Mouse (Mus musculus) ES-Bruce4 (cell line): ENCODE data around the gene Bloc1s3. TPM values are rescaled to one million over a fixed set of nuclear protein-coding genes. Genes with fewer than 3 reads are reported as not detected.

ENCODE experiments used
- H3K27ac ChIP-seq: 2 replicates; pipeline ENCODE4 v1.5.1; 2012; ENCODE audit warnings: low read length, inconsistent platforms; ENCODE audit not compliant: insufficient read depth
- H3K27me3 ChIP-seq: 2 replicates; pipeline ENCODE4 v1.6.1; 2012; ENCODE audit warnings: mild to moderate bottlenecking, low read length, inconsistent platforms; ENCODE audit not compliant: control insufficient read depth, poor library complexity, insufficient read depth, severe bottlenecking
- H3K36me3 ChIP-seq: 2 replicates; pipeline ENCODE4 v1.6.1; 2012; ENCODE audit warnings: inconsistent platforms, mild to moderate bottlenecking, low read length, moderate library complexity; ENCODE audit not compliant: control insufficient read depth, poor library complexity, insufficient read depth, severe bottlenecking
- H3K4me1 ChIP-seq: one replicate; pipeline ENCODE4 v1.8.1; 2011; ENCODE audit warnings: low read length; ENCODE audit not compliant: control insufficient read depth, insufficient read depth
- H3K4me3 ChIP-seq: 2 replicates; pipeline ENCODE4 v1.5.1; 2011; ENCODE audit warnings: low read depth, mild to moderate bottlenecking, low read length
- H3K9ac ChIP-seq: 2 replicates; pipeline ENCODE4 v1.6.1; 2012; ENCODE audit warnings: low read depth, mild to moderate bottlenecking, inconsistent platforms; ENCODE audit not compliant: poor library complexity, severe bottlenecking
- H3K9me3 ChIP-seq: replicated peaks from 2 replicates; pipeline ENCODE4 v1.6.1; 2012; ENCODE audit warnings: mild to moderate bottlenecking, low read length, inconsistent platforms; ENCODE audit not compliant: control insufficient read depth, poor library complexity, insufficient read depth, severe bottlenecking
- CTCF ChIP-seq: IDR thresholded peaks from one replicate; pipeline ENCODE4 v1.8.1; 2011; ENCODE audit warnings: low read depth, low read length
- EP300 ChIP-seq: IDR thresholded peaks from 2 replicates; pipeline ENCODE4 v1.6.1; 2011; ENCODE audit warnings: low read depth, low read length; ENCODE audit not compliant: insufficient read depth
- POLR2A ChIP-seq: IDR thresholded peaks from one replicate; pipeline ENCODE4 v1.8.1; 2011; ENCODE audit warnings: low read length; ENCODE audit not compliant: insufficient read depth
- polyA plus RNA-seq: library from polyadenylated mRNA; stranded (reverse); fragments of >200 nt; gene quantifications from 2 replicates; pipeline ENCODE4 v1.2.4, GENCODE M21; 2011; ENCODE audit warnings: low read depth; ENCODE audit not compliant: missing spikeins, insufficient read depth, insufficient read length

Bloc1s3 gene
- polyA plus RNA-seq, 1 experiment = 5.7 TPM

GRCm38 (mm10) chr7:19457414-19458071 is 50.6 kb downstream of the Bloc1s3 start:
- H3K27ac ChIP-seq = no peak overlapping the region

GRCm38 (mm10) chr7:19456628-19457027 is 51.5 kb downstream of the Bloc1s3 start:
- H3K4me3 ChIP-seq = no peak overlapping the region
- TF ChIP-seq CTCF = no peak
- no peak for TF ChIP-seq POLR2A
- TF ChIP-seq EP300 = no peak
- no peaks in the 10 kb centered on the region for H3K27me3 ChIP-seq
- H3K9ac ChIP-seq = no peak overlapping the region
- H3K36me3 ChIP-seq = no peaks in the 10 kb centered on the region; the same call in 1 of the 2 replicates
- H3K4me1 ChIP-seq = no peaks in the 10 kb centered on the region
- H3K9me3 ChIP-seq = no peaks in the 10 kb centered on the region
- H3K27ac ChIP-seq = no peak overlapping the region

More at GRCm38 (mm10) chr7:19457414-19458071, 50.6 kb downstream of the Bloc1s3 start:
- H3K27me3 ChIP-seq = no peaks in the 10 kb centered on the region
- no peaks in the 10 kb centered on the region; the same call in 1 of the 2 replicates for H3K36me3 ChIP-seq
- peak overlapping the region; percentile 91 for H3K9ac ChIP-seq
- peak overlapping the region; percentile 93 for H3K4me3 ChIP-seq
- H3K9me3 ChIP-seq = no peaks in the 10 kb centered on the region
- no peaks in the 10 kb centered on the region for H3K4me1 ChIP-seq
- TF ChIP-seq EP300 (no peak), POLR2A (no peak), CTCF (no peak)

GRCm38 (mm10) chr7:19455819-19456495 is 52.2 kb downstream of the Bloc1s3 start:
- H3K9me3 ChIP-seq = no peaks in the 10 kb centered on the region
- H3K27me3 ChIP-seq = no peaks in the 10 kb centered on the region
- H3K36me3 ChIP-seq = no peaks in the 10 kb centered on the region; the same call in 1 of the 2 replicates
- no peak overlapping the region for H3K9ac ChIP-seq
- no peak overlapping the region for H3K27ac ChIP-seq
- no peak overlapping the region for H3K4me3 ChIP-seq
- no peaks in the 10 kb centered on the region for H3K4me1 ChIP-seq
- TF ChIP-seq CTCF = no peak
- TF ChIP-seq POLR2A = no peak
- no peak for TF ChIP-seq EP300

GRCm38 (mm10) chr7:19455186-19455585 is 53.0 kb downstream of the Bloc1s3 start:
- no peaks in the 10 kb centered on the region; the same call in 1 of the 2 replicates for H3K36me3 ChIP-seq
- no peak overlapping the region for H3K27ac ChIP-seq
- no peaks in the 10 kb centered on the region for H3K27me3 ChIP-seq
- no peak overlapping the region for H3K4me3 ChIP-seq
- H3K9me3 ChIP-seq = no peaks in the 10 kb centered on the region
- no peaks in the 10 kb centered on the region for H3K4me1 ChIP-seq
- no peak overlapping the region for H3K9ac ChIP-seq
- no peak for TF ChIP-seq CTCF
- no peak for TF ChIP-seq EP300
- TF ChIP-seq POLR2A = no peak

Other genes starting within 250 kb of the Bloc1s3 start
- 75.7 and 90.0 TPM in 2 replicates for gene Vasp, start 236.6 kb downstream of the Bloc1s3 start, polyA plus RNA-seq
- 5.7 and 6.1 TPM in 2 replicates for gene Ppm1n, start 228.3 kb downstream of the Bloc1s3 start, polyA plus RNA-seq
- 14.3 and 15.3 TPM in 2 replicates for gene Rtn2, start 225.7 kb downstream of the Bloc1s3 start, polyA plus RNA-seq
- gene Fosb, start 198.3 kb downstream of the Bloc1s3 start, polyA plus RNA-seq = 0.68 and 1.1 TPM in 2 replicates
- 38.1 and 43.7 TPM in 2 replicates for gene Ercc1, start 163.6 kb downstream of the Bloc1s3 start, polyA plus RNA-seq
- gene Cd3eap, start 148.9 kb downstream of the Bloc1s3 start, polyA plus RNA-seq = 14.6 and 16.8 TPM in 2 replicates
- gene Ppp1r13l, start 148.6 kb downstream of the Bloc1s3 start, polyA plus RNA-seq = 21.9 and 25.5 TPM in 2 replicates
- gene Ercc2, start 126.4 kb downstream of the Bloc1s3 start, polyA plus RNA-seq = 22.6 and 28.5 TPM in 2 replicates
- 17.6 and 18.7 TPM in 2 replicates for gene Klc3, start 104.3 kb downstream of the Bloc1s3 start, polyA plus RNA-seq
- not detected in 2 replicates for gene Ckm, start 103.6 kb downstream of the Bloc1s3 start, polyA plus RNA-seq
- gene Mark4, start 49.5 kb downstream of the Bloc1s3 start, polyA plus RNA-seq = 33.1 and 33.3 TPM in 2 replicates
- gene Exoc3l2, start 45.0 kb downstream of the Bloc1s3 start, polyA plus RNA-seq = 3.0 and 3.8 TPM in 2 replicates
- 23.5 and 33.6 TPM in 2 replicates for gene Trappc6a, start within 50 bp of the Bloc1s3 start, polyA plus RNA-seq
- gene Nkpd1, start 9.5 kb upstream of the Bloc1s3 start, polyA plus RNA-seq = 0.23 and 0.34 TPM in 2 replicates
- 16.1 and 19.1 TPM in 2 replicates for gene Ppp1r37, start 54.7 kb upstream of the Bloc1s3 start, polyA plus RNA-seq
- gene Zfp296, start 68.9 kb upstream of the Bloc1s3 start, polyA plus RNA-seq = 21.5 and 23.5 TPM in 2 replicates
- 25.2 and 30.5 TPM in 2 replicates for gene Gemin7, start 69.2 kb upstream of the Bloc1s3 start, polyA plus RNA-seq
- 52.3 and 57.4 TPM in 2 replicates for gene Clasrp, start 96.1 kb upstream of the Bloc1s3 start, polyA plus RNA-seq
- 11.7 and 11.9 TPM in 2 replicates for gene Relb, start 121.1 kb upstream of the Bloc1s3 start, polyA plus RNA-seq
- gene Clptm1, start 156.7 kb upstream of the Bloc1s3 start, polyA plus RNA-seq = 49.6 and 52.7 TPM in 2 replicates
- 1.2 TPM in 1 of 2 replicates, not detected in the other for gene Apoc2, start 169.6 kb upstream of the Bloc1s3 start, polyA plus RNA-seq
- not detected in 2 replicates for gene Gm44805, start 173.1 kb upstream of the Bloc1s3 start, polyA plus RNA-seq
- 1.1 TPM in 1 of 2 replicates, not detected in the other for gene Apoc4, start 173.1 kb upstream of the Bloc1s3 start, polyA plus RNA-seq
- gene Apoc1, start 184.3 kb upstream of the Bloc1s3 start, polyA plus RNA-seq = 93.2 and 95.8 TPM in 2 replicates
- gene Apoe, start 190.8 kb upstream of the Bloc1s3 start, polyA plus RNA-seq = 1,030 and 1,048 TPM in 2 replicates
- gene Tomm40, start 207.1 kb upstream of the Bloc1s3 start, polyA plus RNA-seq = 68.2 TPM in 2 replicates
- 86.7 and 97.9 TPM in 2 replicates for gene Nectin2, start 242.1 kb upstream of the Bloc1s3 start, polyA plus RNA-seq